17 mouse cellular contexts compared by ENCODE assay signal in genomic region chr9:27180492-27180891, GRCm38 (mm10). TPM values are rescaled to one million over a fixed set of nuclear protein-coding genes. Genes with fewer than 3 reads are reported as not detected.
DNase-seq lines count a peak whose midpoint lies in the region; ATAC-seq and TF ChIP-seq lines count a peak whose summit lies in the region.
"Had no signal": no experiment of that assay in that cellular context is flagged by ENCODE, and none has a peak within 500 bp of the region (broad histone marks: within the 10 kb centered on the region; RNA-seq: fewer than 3 reads in every experiment).

No protein-coding gene starts in this region.

- peak; percentile 44 for TF ChIP-seq CTCF in kidney, postnatal 0 days (IDR thresholded peaks at IDR 0.05; ENCODE audit: low read depth)

- no peak overlapping the region for H3K9ac ChIP-seq in forebrain, embryonic 16.5 days (replicated peaks; ENCODE audit: low read depth, low read length)
- no peak overlapping the region for H3K9ac ChIP-seq in kidney, postnatal 0 days (ENCODE audit: low read depth, low read length)
- H3K9ac ChIP-seq: embryonic facial prominence, embryonic 13.5 days; forebrain, embryonic 12.5 days; limb, embryonic 15.5 days; midbrain, embryonic 12.5 days had no signal

- whole genome bisulfite sequencing in forebrain, embryonic 16.5 days = 58% methylated on average over 3 of the region's 3 CpGs
- 70% methylated on average over 3 of the region's 3 CpGs for WGBS in forebrain, embryonic 10.5 days
- WGBS in kidney, postnatal 0 days = 47% methylated on average over 3 of the region's 3 CpGs

- H3K4me1 ChIP-seq in forebrain, embryonic 16.5 days (replicated peaks; ENCODE audit: control insufficient read depth, insufficient read depth, low read length) = peaks cover 6% of the 10 kb centered on the region
- H3K4me1 ChIP-seq in forebrain, embryonic 10.5 days = peaks cover 6% of the 10 kb centered on the region
- no peaks in the 10 kb centered on the region for H3K4me1 ChIP-seq in kidney, postnatal 0 days (replicated peaks; ENCODE audit: insufficient read depth, low read length)
- H3K4me1 ChIP-seq: embryonic facial prominence, embryonic 13.5 days; limb, embryonic 15.5 days; midbrain, embryonic 12.5 days had no signal

- no peaks in the 10 kb centered on the region for H3K9me3 ChIP-seq in forebrain, embryonic 16.5 days (ENCODE audit: control insufficient read depth, low read length)
- H3K9me3 ChIP-seq in forebrain, embryonic 10.5 days = no peaks in the 10 kb centered on the region
- H3K9me3 ChIP-seq in kidney, postnatal 0 days (replicated peaks; ENCODE audit: low read length) = no peaks in the 10 kb centered on the region
- H3K9me3 ChIP-seq: embryonic facial prominence, embryonic 13.5 days; forebrain, embryonic 12.5 days; hindbrain, embryonic 10.5 days; limb, embryonic 15.5 days; midbrain, embryonic 12.5 days had no signal

- H3K27me3 ChIP-seq in forebrain, embryonic 16.5 days (replicated peaks; ENCODE audit: control insufficient read depth, insufficient read depth, low read length) = 0 out of 2 replicates have a peak, but pooled peaks cover 2% of the 10 kb centered on the region
- no peaks in the 10 kb centered on the region for H3K27me3 ChIP-seq in forebrain, embryonic 10.5 days (ENCODE audit: poor library complexity, severe bottlenecking)
- H3K27me3 ChIP-seq in kidney, postnatal 0 days (ENCODE audit: insufficient read depth, low read length) = no peaks in the 10 kb centered on the region
- H3K27me3 ChIP-seq: embryonic facial prominence, embryonic 13.5 days; forebrain, embryonic 12.5 days; limb, embryonic 15.5 days had no signal

- no peak overlapping the region for H3K27ac ChIP-seq in forebrain, embryonic 16.5 days (ENCODE audit: low read length)
- no peak overlapping the region for H3K27ac ChIP-seq in forebrain, embryonic 10.5 days
- H3K27ac ChIP-seq in kidney, postnatal 0 days = no peak overlapping the region
- H3K27ac ChIP-seq: embryonic facial prominence, embryonic 13.5 days; forebrain, embryonic 12.5 days; hindbrain, embryonic 10.5 days; limb, embryonic 15.5 days; midbrain, embryonic 12.5 days had no signal

- no peak overlapping the region for H3K4me3 ChIP-seq in forebrain, embryonic 16.5 days (replicated peaks; ENCODE audit: low read length)
- H3K4me3 ChIP-seq in forebrain, embryonic 10.5 days = no peak overlapping the region
- no peak overlapping the region for H3K4me3 ChIP-seq in kidney, postnatal 0 days (replicated peaks; ENCODE audit: low read depth, low read length)
- H3K4me3 ChIP-seq: embryonic facial prominence, embryonic 13.5 days; forebrain, embryonic 12.5 days; hindbrain, embryonic 10.5 days; limb, embryonic 15.5 days; midbrain, embryonic 12.5 days had no signal

- no peak overlapping the region for H3K4me2 ChIP-seq in forebrain, embryonic 16.5 days (ENCODE audit: low read length)
- no peak overlapping the region for H3K4me2 ChIP-seq in kidney, postnatal 0 days (ENCODE audit: low read length)
- H3K4me2 ChIP-seq: embryonic facial prominence, embryonic 13.5 days; forebrain, embryonic 12.5 days; heart, embryonic 11.5 days; limb, embryonic 15.5 days; midbrain, embryonic 12.5 days had no signal

- no peak for DNase-seq in forebrain, embryonic 10.5 days (ENCODE audit: extremely low spot score, low spot score)
- DNase-seq in kidney, postnatal 0 days (ENCODE audit: low spot score) = no peak
- no peak for DNase-seq in kidney, adult 9 months
- DNase-seq in testis, postnatal 10 days (ENCODE audit: low spot score) = peak; percentile 41
- DNase-seq in testis, postnatal 14 days (ENCODE audit: low spot score) = no peak
- DNase-seq in right cerebral cortex, postnatal 25 days = no peak
- no peak for DNase-seq in T-cell, adult 2 months (ENCODE audit: low spot score)
- DNase-seq: adrenal gland, postnatal 10 days; gastrocnemius, postnatal 14 days; kidney, adult 18-20 months had no signal

- ATAC-seq in forebrain, embryonic 16.5 days = 0 out of 2 replicates have a peak, but pooled peaks have one; percentile 28
- no peak for ATAC-seq in kidney, postnatal 0 days (replicated peaks; ENCODE audit: low FRiP score, low read depth)

- no peaks in the 10 kb centered on the region for H3K36me3 ChIP-seq in forebrain, embryonic 16.5 days (ENCODE audit: control insufficient read depth, insufficient read depth)
- no peaks in the 10 kb centered on the region for H3K36me3 ChIP-seq in forebrain, embryonic 10.5 days (replicated peaks)
- H3K36me3 ChIP-seq in kidney, postnatal 0 days (ENCODE audit: insufficient read depth, low read length) = no peaks in the 10 kb centered on the region
- H3K36me3 ChIP-seq: embryonic facial prominence, embryonic 13.5 days; forebrain, embryonic 12.5 days; hindbrain, embryonic 10.5 days; limb, embryonic 15.5 days; midbrain, embryonic 12.5 days had no signal

RNA-seq across cellular contexts. Expression of gene Jam3, which starts 25.3 kb away (rescaled TPM):
- 60.2 and 62.2 TPM in 2 replicates for polyA plus RNA-seq in forebrain, embryonic 16.5 days (2015; fragmentation: Nextera tagmentation; extraction: Ambion mirVana)
- polyA plus RNA-seq in forebrain, embryonic 10.5 days (2016; fragmentation: Nextera tagmentation; extraction: Ambion mirVana) = 146 and 150 TPM in 2 replicates
- polyA plus RNA-seq in kidney, postnatal 0 days (2015; fragmentation: Nextera tagmentation; extraction: Ambion mirVana) = 56.8 TPM in 2 replicates
